ENCODE assay signal across 21 mouse cellular contexts in genomic region chr2:76050911-76051310, GRCm38 (mm10).
DNase-seq lines count a peak whose midpoint lies in the region; ATAC-seq and TF ChIP-seq lines count a peak whose summit lies in the region.
"Had no signal": no experiment of that assay in that cellular context is flagged by ENCODE, and none has a peak within 500 bp of the region (broad histone marks: within the 10 kb centered on the region; RNA-seq: fewer than 3 reads in every experiment).

No protein-coding gene starts in this region.

- no peak for TF ChIP-seq CTCF in lung, embryonic 14.5 days (IDR thresholded peaks at IDR 0.05; ENCODE audit: low read depth)

- no peaks in the 10 kb centered on the region for H3K27me3 ChIP-seq in forebrain, embryonic 15.5 days
- H3K27me3 ChIP-seq in forebrain, embryonic 16.5 days (replicated peaks; ENCODE audit: control insufficient read depth, insufficient read depth, low read length) = no peaks in the 10 kb centered on the region
- no peaks in the 10 kb centered on the region for H3K27me3 ChIP-seq in kidney, embryonic 15.5 days
- H3K27me3 ChIP-seq in lung, embryonic 14.5 days (ENCODE audit: insufficient read depth, low read length) = no peaks in the 10 kb centered on the region
- H3K27me3 ChIP-seq in midbrain, embryonic 16.5 days (ENCODE audit: control insufficient read depth, insufficient read depth, low read depth, low read length) = no peaks in the 10 kb centered on the region
- H3K27me3 ChIP-seq: embryonic facial prominence, embryonic 15.5 days; hindbrain, embryonic 12.5 days had no signal

- no peaks in the 10 kb centered on the region for H3K9me3 ChIP-seq in forebrain, embryonic 15.5 days
- no peaks in the 10 kb centered on the region for H3K9me3 ChIP-seq in forebrain, embryonic 16.5 days (ENCODE audit: control insufficient read depth, low read length)
- H3K9me3 ChIP-seq in kidney, embryonic 15.5 days (replicated peaks) = no peaks in the 10 kb centered on the region
- H3K9me3 ChIP-seq in lung, embryonic 14.5 days (ENCODE audit: low read depth, low read length) = no peaks in the 10 kb centered on the region
- H3K9me3 ChIP-seq in midbrain, embryonic 16.5 days (replicated peaks; ENCODE audit: control insufficient read depth, low read length, poor library complexity, severe bottlenecking) = no peaks in the 10 kb centered on the region
- H3K9me3 ChIP-seq: embryonic facial prominence, embryonic 15.5 days; heart, embryonic 10.5 days; hindbrain, embryonic 12.5 days had no signal

- no peak overlapping the region for H3K4me2 ChIP-seq in forebrain, embryonic 15.5 days (replicated peaks)
- no peak overlapping the region for H3K4me2 ChIP-seq in forebrain, embryonic 16.5 days (ENCODE audit: low read length)
- H3K4me2 ChIP-seq in kidney, embryonic 15.5 days = no peak overlapping the region
- H3K4me2 ChIP-seq in lung, embryonic 14.5 days = no peak overlapping the region
- no peak overlapping the region for H3K4me2 ChIP-seq in midbrain, embryonic 16.5 days (ENCODE audit: low read length)
- H3K4me2 ChIP-seq: embryonic facial prominence, embryonic 15.5 days; hindbrain, embryonic 12.5 days had no signal

- H3K36me3 ChIP-seq in forebrain, embryonic 15.5 days = no peaks in the 10 kb centered on the region
- H3K36me3 ChIP-seq in forebrain, embryonic 16.5 days (ENCODE audit: control insufficient read depth, insufficient read depth) = no peaks in the 10 kb centered on the region
- no peaks in the 10 kb centered on the region for H3K36me3 ChIP-seq in kidney, embryonic 15.5 days
- H3K36me3 ChIP-seq in lung, embryonic 14.5 days (ENCODE audit: insufficient read depth) = no peaks in the 10 kb centered on the region
- no peaks in the 10 kb centered on the region for H3K36me3 ChIP-seq in midbrain, embryonic 16.5 days (ENCODE audit: control insufficient read depth, insufficient read depth, low read length)
- H3K36me3 ChIP-seq: embryonic facial prominence, embryonic 15.5 days; heart, embryonic 10.5 days; hindbrain, embryonic 12.5 days had no signal

- DNase-seq in kidney, adult 8-10 months = peak; percentile 22 to 28
- peak; percentile 46 for DNase-seq in lung, embryonic 14.5 days
- DNase-seq in lung, postnatal 14 days = no peak
- DNase-seq in kidney, postnatal 36 days = peak; percentile 38 to 53
- DNase-seq: adrenal gland, postnatal 10 days; cerebellum, adult 11 months; cerebellum, adult 8-10 months; cerebellum, postnatal 14 days; embryo, embryonic 11 days; gastrocnemius, postnatal 10 days; heart, adult 18-20 months; heart, postnatal 10 days; heart, postnatal 4 days had no signal

- WGBS in forebrain, embryonic 15.5 days = 70% methylated on average over 4 of the region's 4 CpGs
- 57% methylated on average over 4 of the region's 4 CpGs for WGBS in forebrain, embryonic 16.5 days
- WGBS in kidney, embryonic 15.5 days = 55% methylated on average over 4 of the region's 4 CpGs
- 58% methylated on average over 4 of the region's 4 CpGs for WGBS in lung, embryonic 14.5 days
- 83% methylated on average over 4 of the region's 4 CpGs for WGBS in midbrain, embryonic 16.5 days

- H3K27ac ChIP-seq in forebrain, embryonic 15.5 days (replicated peaks) = 0 out of 2 replicates have a peak overlapping the region, but pooled peaks have one; percentile 17
- no peak overlapping the region for H3K27ac ChIP-seq in forebrain, embryonic 16.5 days (ENCODE audit: low read length)
- H3K27ac ChIP-seq in kidney, embryonic 15.5 days = no peak overlapping the region
- H3K27ac ChIP-seq in lung, embryonic 14.5 days (ENCODE audit: low read depth) = peak overlapping the region; percentile 40; the same call in 1 of the 2 replicates
- no peak overlapping the region for H3K27ac ChIP-seq in midbrain, embryonic 16.5 days (ENCODE audit: low read length)
- H3K27ac ChIP-seq: embryonic facial prominence, embryonic 15.5 days; heart, embryonic 10.5 days; hindbrain, embryonic 12.5 days had no signal

- H3K4me1 ChIP-seq in forebrain, embryonic 15.5 days = no peaks in the 10 kb centered on the region
- peaks cover 7% of the 10 kb centered on the region; the same call in 1 of the 2 replicates for H3K4me1 ChIP-seq in forebrain, embryonic 16.5 days (replicated peaks; ENCODE audit: control insufficient read depth, insufficient read depth, low read length)
- H3K4me1 ChIP-seq in kidney, embryonic 15.5 days = peaks cover 13% of the 10 kb centered on the region
- peaks cover 22% of the 10 kb centered on the region for H3K4me1 ChIP-seq in lung, embryonic 14.5 days (ENCODE audit: insufficient read depth)
- H3K4me1 ChIP-seq in midbrain, embryonic 16.5 days (ENCODE audit: control insufficient read depth, insufficient read depth, low read length) = no peaks in the 10 kb centered on the region
- H3K4me1 ChIP-seq: heart, embryonic 10.5 days had no signal

- no peak overlapping the region for H3K9ac ChIP-seq in forebrain, embryonic 15.5 days (replicated peaks)
- no peak overlapping the region for H3K9ac ChIP-seq in forebrain, embryonic 16.5 days (replicated peaks; ENCODE audit: low read depth, low read length)
- H3K9ac ChIP-seq in kidney, embryonic 15.5 days = no peak overlapping the region
- no peak overlapping the region for H3K9ac ChIP-seq in lung, embryonic 14.5 days
- H3K9ac ChIP-seq in midbrain, embryonic 16.5 days (ENCODE audit: low read depth, low read length) = no peak overlapping the region
- H3K9ac ChIP-seq: embryonic facial prominence, embryonic 15.5 days; hindbrain, embryonic 12.5 days had no signal

- no peak for ATAC-seq in forebrain, embryonic 15.5 days (replicated peaks)
- no peak for ATAC-seq in forebrain, embryonic 16.5 days
- ATAC-seq in kidney, embryonic 15.5 days (replicated peaks; ENCODE audit: low FRiP score) = no peak
- ATAC-seq in lung, embryonic 14.5 days (ENCODE audit: insufficient read depth) = no peak
- ATAC-seq in midbrain, embryonic 16.5 days = no peak

- H3K4me3 ChIP-seq in forebrain, embryonic 15.5 days = no peak overlapping the region
- no peak overlapping the region for H3K4me3 ChIP-seq in forebrain, embryonic 16.5 days (replicated peaks; ENCODE audit: low read length)
- no peak overlapping the region for H3K4me3 ChIP-seq in kidney, embryonic 15.5 days (replicated peaks)
- no peak overlapping the region for H3K4me3 ChIP-seq in lung, embryonic 14.5 days (ENCODE audit: low read depth, low read length)
- no peak overlapping the region for H3K4me3 ChIP-seq in midbrain, embryonic 16.5 days (ENCODE audit: low read depth, low read length)
- H3K4me3 ChIP-seq: embryonic facial prominence, embryonic 15.5 days; erythroblast, embryonic 14.5 days; heart, embryonic 10.5 days; hindbrain, embryonic 12.5 days had no signal

Comparison
In these comparisons a context has a peak if more than half of its experiments do, and no peak if none do; other contexts are left out.
1. H3K27ac ChIP-seq: peak in forebrain, embryonic 15.5 days (single experiment) and lung, embryonic 14.5 days (single experiment); none in forebrain, embryonic 16.5 days (single experiment), kidney, embryonic 15.5 days (single experiment) and midbrain, embryonic 16.5 days (single experiment).